Mouse (Mus musculus) embryonic facial prominence, embryonic 12.5 days (tissue): ENCODE data around the gene C130073F10Rik. TPM values are rescaled to one million over a fixed set of nuclear protein-coding genes. Genes with fewer than 3 reads are reported as not detected.

Experiments used
- polyA plus RNA-seq: library from polyadenylated mRNA; unstranded; fragments of >200 nt; fragmentation: Nextera tagmentation; extraction: Ambion mirVana; gene quantifications from 2 replicates; pipeline ENCODE4 v1.2.1, GENCODE M21; 2016

The C130073F10Rik gene
- polyA plus RNA-seq, 1 experiment from 2014 or later: not detected

Other genes starting within 250 kb of the C130073F10Rik start
- gene Leprot, start 246.1 kb downstream of the C130073F10Rik start, polyA plus RNA-seq: 78.9 and 82.9 TPM in 2 replicates
- gene Lepr, start 176.4 kb downstream of the C130073F10Rik start, polyA plus RNA-seq: 12.1 and 13.5 TPM in 2 replicates
- gene B020004J07Rik, start 49.8 kb downstream of the C130073F10Rik start, polyA plus RNA-seq: not detected in 2 replicates
- gene Gm12800, start 15.3 kb upstream of the C130073F10Rik start, polyA plus RNA-seq: not detected in 2 replicates
- not detected in 2 replicates for gene Gm12794, start 46.6 kb upstream of the C130073F10Rik start, polyA plus RNA-seq
- not detected in 2 replicates for gene Gm12790, start 87.3 kb upstream of the C130073F10Rik start, polyA plus RNA-seq
- not detected in 2 replicates for gene Gm12789, start 92.8 kb upstream of the C130073F10Rik start, polyA plus RNA-seq
- 10.5 and 11.1 TPM in 2 replicates for gene Pde4b, start 193.8 kb upstream of the C130073F10Rik start, polyA plus RNA-seq